12 mouse cellular contexts compared by ENCODE assay signal in genomic region chr2:119311544-119311943, GRCm38 (mm10). TPM values are rescaled to one million over a fixed set of nuclear protein-coding genes. Genes with fewer than 3 reads are reported as not detected.
DNase-seq lines count a peak whose midpoint lies in the region; ATAC-seq and TF ChIP-seq lines count a peak whose summit lies in the region.
"Had no signal": no experiment of that assay in that cellular context is flagged by ENCODE, and none has a peak within 500 bp of the region (broad histone marks: within the 10 kb centered on the region; RNA-seq: fewer than 3 reads in every experiment).

No protein-coding gene starts in this region.

- TF ChIP-seq CTCF in liver, adult 2 months (IDR thresholded peaks at IDR 0.05; ENCODE audit: low read depth, low read length) = no peak

- peak overlapping the region; percentile 54 for H3K27ac ChIP-seq in liver, adult 2 months (replicated peaks; ENCODE audit: insufficient read depth, low read depth, low read length)
- peak overlapping the region; percentile 55 for H3K27ac ChIP-seq in heart, embryonic 15.5 days
- H3K27ac ChIP-seq in intestine, embryonic 15.5 days = no peak overlapping the region
- H3K27ac ChIP-seq: embryonic facial prominence, embryonic 15.5 days; hindbrain, postnatal 0 days; macrophage had no signal

- H3K4me3 ChIP-seq in liver, adult 2 months (ENCODE audit: insufficient read depth, low read depth, low read length) = no peak overlapping the region
- H3K4me3 ChIP-seq in heart, embryonic 15.5 days = no peak overlapping the region
- H3K4me3 ChIP-seq in intestine, embryonic 15.5 days (replicated peaks) = no peak overlapping the region
- H3K4me3 ChIP-seq: embryonic facial prominence, embryonic 15.5 days had no signal

- H3K79me2 ChIP-seq in liver, adult 2 months (ENCODE audit: control insufficient read depth, insufficient read depth, low read length) = no peaks in the 10 kb centered on the region

- 59% methylated on average over 12 of the region's 12 CpGs for WGBS in liver, adult 2 months
- WGBS in heart, embryonic 15.5 days = 45% methylated on average over 12 of the region's 12 CpGs
- WGBS in intestine, embryonic 15.5 days = 36% methylated on average over 12 of the region's 12 CpGs

- H3K9ac ChIP-seq in liver, adult 2 months (ENCODE audit: low read depth, low read length) = no peak overlapping the region
- no peak overlapping the region for H3K9ac ChIP-seq in heart, embryonic 15.5 days
- H3K9ac ChIP-seq in intestine, embryonic 15.5 days = no peak overlapping the region
- H3K9ac ChIP-seq: embryonic facial prominence, embryonic 15.5 days had no signal

- H3K36me3 ChIP-seq in liver, adult 2 months (ENCODE audit: control insufficient read depth, insufficient read depth, low read length) = no peaks in the 10 kb centered on the region
- no peaks in the 10 kb centered on the region for H3K36me3 ChIP-seq in heart, embryonic 15.5 days
- no peaks in the 10 kb centered on the region for H3K36me3 ChIP-seq in intestine, embryonic 15.5 days
- H3K36me3 ChIP-seq: embryonic facial prominence, embryonic 15.5 days had no signal

- H3K4me1 ChIP-seq in liver, adult 2 months (ENCODE audit: control insufficient read depth, insufficient read depth, low read length) = peaks cover 7% of the 10 kb centered on the region
- H3K4me1 ChIP-seq in heart, embryonic 15.5 days (replicated peaks) = peaks cover 5% of the 10 kb centered on the region
- H3K4me1 ChIP-seq in intestine, embryonic 15.5 days (replicated peaks) = 0 out of 2 replicates have a peak, but pooled peaks cover 12% of the 10 kb centered on the region
- H3K4me1 ChIP-seq: embryonic facial prominence, embryonic 15.5 days had no signal

- H3K4me2 ChIP-seq in heart, embryonic 15.5 days = no peak overlapping the region
- H3K4me2 ChIP-seq in intestine, embryonic 15.5 days (replicated peaks) = no peak overlapping the region
- H3K4me2 ChIP-seq: embryonic facial prominence, embryonic 15.5 days had no signal

- no peaks in the 10 kb centered on the region for H3K27me3 ChIP-seq in liver, adult 2 months (ENCODE audit: control insufficient read depth, insufficient read depth, low read length)
- H3K27me3 ChIP-seq in heart, embryonic 15.5 days = no peaks in the 10 kb centered on the region; the same call in 1 of the 2 replicates
- no peaks in the 10 kb centered on the region for H3K27me3 ChIP-seq in intestine, embryonic 15.5 days (replicated peaks)

- 0 out of 2 replicates have a peak, but pooled peaks have one; percentile 38 for ATAC-seq in heart, embryonic 15.5 days (replicated peaks; ENCODE audit: insufficient number of reproducible peaks, insufficient read depth, low FRiP score, low read depth)
- ATAC-seq in intestine, embryonic 15.5 days = no peak

- TF ChIP-seq POLR2A in liver, adult 2 months (IDR thresholded peaks at IDR 0.05; ENCODE audit: extremely low read depth, insufficient read depth, low read length) = no peak

- no peaks in the 10 kb centered on the region for H3K9me3 ChIP-seq in heart, embryonic 15.5 days (replicated peaks)
- no peaks in the 10 kb centered on the region for H3K9me3 ChIP-seq in intestine, embryonic 15.5 days
- H3K9me3 ChIP-seq: embryonic facial prominence, embryonic 15.5 days had no signal

- no peak for DNase-seq in liver, adult 2 months (ENCODE audit: extremely low read depth, low read depth, low spot score)
- DNase-seq in liver = no peak
- peak; percentile 82 for DNase-seq in kidney, postnatal 14 days
- DNase-seq in lung, postnatal 4 days = peak; percentile 51 to 52
- DNase-seq in spleen, postnatal 4 days (ENCODE audit: low spot score in 2 of 2) = no peak
- DNase-seq in adipocyte (ENCODE audit: low spot score) = no peak
- DNase-seq: cerebellum, adult 9-10 months had no signal

RNA-seq across cellular contexts. Expression of gene Dll4, which starts 14.0 kb away (rescaled TPM):
- 3.0 and 5.2 TPM in 2 replicates for total RNA-seq in liver, adult 2 months (2014; rRNA removed)
- 3.1 and 4.1 TPM in 2 replicates for polyA plus RNA-seq in liver, adult 2 months (2012; rRNA removed)
- polyA plus RNA-seq in heart, embryonic 15.5 days (2015; fragmentation: Nextera tagmentation; extraction: Ambion mirVana) = 9.2 and 14.2 TPM in 2 replicates
- 8.3 and 8.4 TPM in 2 replicates for polyA plus RNA-seq in intestine, embryonic 15.5 days (2015; fragmentation: Nextera tagmentation; extraction: Ambion mirVana)
- polyA plus RNA-seq: macrophage had no signal

RNA-seq across cellular contexts. Expression of gene Vps18, which starts 23.0 kb away (rescaled TPM):
- total RNA-seq in liver, adult 2 months (2014; rRNA removed) = 4.4 and 7.5 TPM in 2 replicates
- 13.4 and 14.8 TPM in 2 replicates for polyA plus RNA-seq in liver, adult 2 months (2012; rRNA removed)
- polyA plus RNA-seq in heart, embryonic 15.5 days (2015; fragmentation: Nextera tagmentation; extraction: Ambion mirVana) = 10.3 and 14.7 TPM in 2 replicates
- 20.9 and 22.5 TPM in 2 replicates for polyA plus RNA-seq in intestine, embryonic 15.5 days (2015; fragmentation: Nextera tagmentation; extraction: Ambion mirVana)

RNA-seq across cellular contexts. Expression of gene Chac1, which starts 39.5 kb away (rescaled TPM):
- 3.2 and 5.5 TPM in 2 replicates for total RNA-seq in liver, adult 2 months (2014; rRNA removed)
- 4.1 and 6.1 TPM in 2 replicates for polyA plus RNA-seq in liver, adult 2 months (2012; rRNA removed)
- polyA plus RNA-seq in heart, embryonic 15.5 days (2015; fragmentation: Nextera tagmentation; extraction: Ambion mirVana) = 0.63 and 0.76 TPM in 2 replicates
- 2.3 and 2.7 TPM in 2 replicates for polyA plus RNA-seq in intestine, embryonic 15.5 days (2015; fragmentation: Nextera tagmentation; extraction: Ambion mirVana)

RNA-seq across cellular contexts. Expression of gene Rhov, which starts 40.5 kb away (rescaled TPM):
- not detected in 2 replicates for total RNA-seq in liver, adult 2 months (2014; rRNA removed)
- not detected in 2 replicates for polyA plus RNA-seq in liver, adult 2 months (2012; rRNA removed)
- polyA plus RNA-seq in heart, embryonic 15.5 days (2015; fragmentation: Nextera tagmentation; extraction: Ambion mirVana) = 0.44 and 2.2 TPM in 2 replicates
- polyA plus RNA-seq in intestine, embryonic 15.5 days (2015; fragmentation: Nextera tagmentation; extraction: Ambion mirVana) = 5.2 and 7.1 TPM in 2 replicates

Comparison
In these comparisons a context has a peak if more than half of its experiments do, and no peak if none do; other contexts are left out.
1. DNase-seq: peak in kidney, postnatal 14 days (single experiment) and lung, postnatal 4 days (2 of 2); none in liver, adult 2 months (single experiment), liver (single experiment), spleen, postnatal 4 days (0 of 2) and adipocyte (single experiment).